Mouse (Mus musculus) v-Abl transformed pro-B cells (cell line): Measurements from ENCODE around the gene Hic1.

ENCODE experiments used
- in situ Hi-C, 2 experiments: fragments of 400-800 bp; cut with MboI; formaldehyde crosslinking; loops; one replicate each; pipeline ENCODE4 v1.15.1; 2025; ENCODE audit not compliant: unreplicated experiment in 2 of 2

The Hic1 gene

GRCm38 (mm10) chr11:75154053-75154585 is 15.2 kb downstream of the Hic1 start:
- in situ Hi-C loops, result loop anchor here (10.0 kb wide), 2 partner anchors 499 to 529 kb away; no protein-coding TSS in a partner anchor

- in situ Hi-C loops, result loop anchor here (10.0 kb wide), 2 partner anchors 498 to 528 kb away; no protein-coding TSS in a partner anchor
Observed at GRCm38 (mm10) chr11:75152603-75153557, 16.4 kb downstream of the Hic1 start.

- in situ Hi-C loops, result loop anchor here (10.0 kb wide), 2 partner anchors 496 to 526 kb away; no protein-coding TSS in a partner anchor
Observed at GRCm38 (mm10) chr11:75150346-75150745, 19.0 kb downstream of the Hic1 start.

GRCm38 (mm10) chr11:75148332-75149035 is 20.8 kb downstream of the Hic1 start:
- in situ Hi-C loops, result no loop called here

- in situ Hi-C loops, result no loop called here
Observed at GRCm38 (mm10) chr11:75147846-75148168, 21.5 kb downstream of the Hic1 start.

- in situ Hi-C loops, result no loop called here
Observed at GRCm38 (mm10) chr11:75147106-75147845, 22.0 kb downstream of the Hic1 start.

GRCm38 (mm10) chr11:75145841-75146240 is 23.5 kb downstream of the Hic1 start:
- in situ Hi-C loops, result no loop called here

- in situ Hi-C loops, result no loop called here
Observed at GRCm38 (mm10) chr11:75142749-75143148, 26.6 kb downstream of the Hic1 start.

- in situ Hi-C loops, result no loop called here
Observed at GRCm38 (mm10) chr11:75141913-75142312, 27.4 kb downstream of the Hic1 start.

GRCm38 (mm10) chr11:75141038-75141437 is 28.3 kb downstream of the Hic1 start:
- in situ Hi-C loops, result no loop called here

GRCm38 (mm10) chr11:75140431-75140830 is 28.9 kb downstream of the Hic1 start:
- in situ Hi-C loops, result no loop called here

GRCm38 (mm10) chr11:75139122-75139963 is 30.0 kb downstream of the Hic1 start:
- in situ Hi-C loops, result no loop called here

- in situ Hi-C loops, result no loop called here
Observed at GRCm38 (mm10) chr11:75136666-75137398, 32.5 kb downstream of the Hic1 start.

GRCm38 (mm10) chr11:75135358-75135757 is 34.0 kb downstream of the Hic1 start:
- in situ Hi-C loops, result no loop called here

- in situ Hi-C loops, result no loop called here
Observed at GRCm38 (mm10) chr11:75134485-75135068, 34.7 kb downstream of the Hic1 start.

- in situ Hi-C loops, result no loop called here
Observed at GRCm38 (mm10) chr11:75133951-75134350, 35.4 kb downstream of the Hic1 start.

- in situ Hi-C loops, result no loop called here
Observed at GRCm38 (mm10) chr11:75133391-75133790, 35.9 kb downstream of the Hic1 start.

- in situ Hi-C loops, result no loop called here
Observed at GRCm38 (mm10) chr11:75132278-75132677, 37.0 kb downstream of the Hic1 start.

GRCm38 (mm10) chr11:75131300-75131699 is 38.0 kb downstream of the Hic1 start:
- in situ Hi-C loops, result no loop called here
